Mouse (Mus musculus): Measurements from ENCODE around the gene Ndufs8. TPM values are rescaled to one million over a fixed set of nuclear protein-coding genes. Genes with fewer than 3 reads are reported as not detected.

Ndufs8 gene
- 230 TPM for polyA plus RNA-seq (2017; shearing (Covaris generic))

DNA sequence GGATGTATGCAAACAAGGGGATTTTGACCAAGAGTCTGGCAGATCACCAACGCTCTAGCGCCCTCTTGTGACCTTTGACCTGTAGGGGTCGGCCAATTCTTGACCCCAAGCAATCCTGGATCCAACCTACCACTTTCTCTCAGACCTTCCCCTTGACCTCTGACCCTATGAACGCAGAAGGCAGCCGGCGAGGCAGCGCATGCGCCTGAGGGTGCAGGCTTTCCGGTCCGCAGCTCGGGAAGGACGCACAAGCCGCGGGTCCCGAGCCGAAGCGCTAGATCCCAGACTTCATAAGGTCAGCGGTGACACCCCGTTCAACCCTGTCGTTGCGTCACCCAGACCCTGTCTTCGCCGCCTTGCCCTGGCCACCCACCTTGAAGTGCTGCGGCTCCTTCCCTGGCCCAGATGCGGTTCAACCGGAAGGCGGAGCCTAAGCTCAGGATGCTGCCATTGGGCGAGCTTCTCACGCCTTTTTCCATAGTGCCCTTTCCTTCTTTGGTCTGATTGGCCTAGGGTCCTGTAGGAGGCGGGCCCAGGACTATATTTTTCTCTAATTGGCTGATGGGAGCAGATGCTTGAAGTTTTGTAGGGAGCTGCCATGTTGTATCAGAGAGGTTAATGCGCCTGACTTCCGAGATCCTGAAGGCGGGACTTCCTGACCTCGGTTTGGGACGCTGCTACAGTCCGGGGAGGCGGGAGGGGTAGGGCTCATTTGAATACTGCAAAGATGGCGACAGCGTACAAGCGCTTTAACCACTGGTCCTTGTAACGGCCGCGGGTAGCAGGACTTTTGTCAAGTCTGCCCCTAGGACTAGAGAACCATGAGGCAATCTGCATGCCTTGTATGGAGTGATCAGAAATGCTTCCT, at the start of gene Ndufs8:
Gene Ndufs8, minus strand, starts transcription at position 438 of the 868 bp plus-strand sequence.

GRCm38 (mm10) chr19:3958470-3958869, 45.9 kb upstream of the Ndufs8 start, which contains the start of gene Aldh3b3:
Aldh3b3 (plus strand) TSS chr19:3958645.

DNA sequence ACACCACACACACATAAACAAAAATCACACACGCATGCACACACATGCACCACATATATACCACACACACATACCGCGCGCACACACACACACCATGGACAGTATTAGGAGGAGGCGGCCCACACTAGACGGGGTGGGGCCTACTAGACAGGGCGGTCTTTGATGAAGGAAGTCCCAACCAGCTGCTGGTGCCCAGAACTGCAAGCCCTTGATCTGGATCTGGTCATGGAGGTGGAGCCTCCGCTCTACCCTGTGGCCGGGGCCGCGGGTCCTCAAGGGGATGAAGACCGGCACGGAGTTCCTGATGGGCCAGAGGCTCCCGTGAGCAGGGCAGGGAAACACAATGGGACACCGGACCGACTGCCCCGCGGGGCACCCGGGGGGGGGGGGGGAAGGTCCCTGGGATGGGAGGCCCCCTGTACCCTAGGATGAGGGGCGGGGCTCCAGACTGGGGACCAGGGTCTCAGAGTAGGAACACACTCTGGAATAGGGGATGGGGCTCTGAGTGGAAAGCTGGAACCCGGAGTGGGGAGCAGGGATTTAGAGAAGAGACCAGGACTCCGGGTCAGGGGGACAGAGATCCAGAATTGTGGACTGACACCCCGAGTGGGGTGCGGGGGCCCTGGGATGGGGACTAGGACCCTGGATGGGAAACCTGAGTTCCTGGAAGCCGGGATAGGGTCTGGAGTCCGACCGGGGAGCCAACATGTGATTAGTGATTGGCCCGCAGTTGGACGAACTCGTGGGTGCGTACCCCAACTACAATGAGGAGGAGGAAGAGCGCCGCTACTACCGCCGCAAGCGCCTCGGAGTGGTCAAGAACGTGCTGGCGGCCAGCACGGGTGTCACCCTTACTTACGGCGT, 22.7 kb upstream of the Ndufs8 start, which contains the start of gene Unc93b1:
Gene Unc93b1, plus strand, starts transcription at position 155 of the 864 bp plus-strand sequence.

GRCm38 (mm10) chr19:3929211-3929941, 16.8 kb upstream of the Ndufs8 start, which contains the start of gene Aldh3b1:
Aldh3b1 (minus strand) TSS chr19:3929808.

GRCm38 (mm10) chr19:3906795-3907786, 5.5 kb downstream of the Ndufs8 start, which contains the start of gene Tcirg1:
Tcirg1 (minus strand) TSS chr19:3907133.

Other genes with a start within 250 kb of the Ndufs8 start
- gene Lrp5, start 226.2 kb downstream of the Ndufs8 start, polyA plus RNA-seq (2017; shearing (Covaris generic)) = 0.09 TPM
- 5.6 TPM for gene 1810055G02Rik, start 204.5 kb downstream of the Ndufs8 start, polyA plus RNA-seq (2017; shearing (Covaris generic))
- 43.1 TPM for gene Kmt5b, start 145.4 kb downstream of the Ndufs8 start, polyA plus RNA-seq (2017; shearing (Covaris generic))
- gene Chka, start 61.0 kb downstream of the Ndufs8 start, polyA plus RNA-seq (2017; shearing (Covaris generic)) = 2.2 TPM
- 71.7 TPM for gene Tcirg1, start 5.6 kb downstream of the Ndufs8 start, polyA plus RNA-seq (2017; shearing (Covaris generic))
- 0.75 TPM for gene Aldh3b1, start 17.0 kb upstream of the Ndufs8 start, polyA plus RNA-seq (2017; shearing (Covaris generic))
- 58.1 TPM for gene Unc93b1, start 22.4 kb upstream of the Ndufs8 start, polyA plus RNA-seq (2017; shearing (Covaris generic))
- gene Aldh3b3, start 45.9 kb upstream of the Ndufs8 start, polyA plus RNA-seq (2017; shearing (Covaris generic)) = not detected
- gene Aldh3b2, start 59.6 kb upstream of the Ndufs8 start, polyA plus RNA-seq (2017; shearing (Covaris generic)) = not detected
- 0.40 TPM for gene Acy3, start 73.8 kb upstream of the Ndufs8 start, polyA plus RNA-seq (2017; shearing (Covaris generic))
- gene Tbx10, start 80.0 kb upstream of the Ndufs8 start, polyA plus RNA-seq (2017; shearing (Covaris generic)) = 0.16 TPM
- gene Nudt8, start 87.8 kb upstream of the Ndufs8 start, polyA plus RNA-seq (2017; shearing (Covaris generic)) = 8.7 TPM
- 1.8 TPM for gene Gm49405, start 87.9 kb upstream of the Ndufs8 start, polyA plus RNA-seq (2017; shearing (Covaris generic))
- gene Doc2g, start 90.5 kb upstream of the Ndufs8 start, polyA plus RNA-seq (2017; shearing (Covaris generic)) = 1.7 TPM
- gene Ndufv1, start 100.0 kb upstream of the Ndufs8 start, polyA plus RNA-seq (2017; shearing (Covaris generic)) = 155 TPM
- 631 TPM for gene Gstp1, start 125.2 kb upstream of the Ndufs8 start, polyA plus RNA-seq (2017; shearing (Covaris generic))
- 3.4 TPM for gene Gstp2, start 133.2 kb upstream of the Ndufs8 start, polyA plus RNA-seq (2017; shearing (Covaris generic))
- 112 TPM for gene Gstp3, start 146.8 kb upstream of the Ndufs8 start, polyA plus RNA-seq (2017; shearing (Covaris generic))
- gene Cabp2, start 168.8 kb upstream of the Ndufs8 start, polyA plus RNA-seq (2017; shearing (Covaris generic)) = not detected
- 956 TPM for gene Cdk2ap2, start 184.4 kb upstream of the Ndufs8 start, polyA plus RNA-seq (2017; shearing (Covaris generic))
- 367 TPM for gene Pitpnm1, start 187.2 kb upstream of the Ndufs8 start, polyA plus RNA-seq (2017; shearing (Covaris generic))
- gene Aip, start 213.1 kb upstream of the Ndufs8 start, polyA plus RNA-seq (2017; shearing (Covaris generic)) = 206 TPM
- gene Gpr152, start 227.0 kb upstream of the Ndufs8 start, polyA plus RNA-seq (2017; shearing (Covaris generic)) = 0.07 TPM
- gene Cabp4, start 231.3 kb upstream of the Ndufs8 start, polyA plus RNA-seq (2017; shearing (Covaris generic)) = 0.39 TPM
- gene Coro1b, start 235.8 kb upstream of the Ndufs8 start, polyA plus RNA-seq (2017; shearing (Covaris generic)) = 477 TPM
- 1,844 TPM for gene Ptprcap, start 240.8 kb upstream of the Ndufs8 start, polyA plus RNA-seq (2017; shearing (Covaris generic))

Data from activated CD4-positive, CD25-positive, alpha-beta regulatory T cell, adult 9 weeks (primary cell).